Mouse (Mus musculus): ENCODE measurements at regions not wholly inside any gene's neighbourhood (a gene's known extent, or its start where the extent isn't known, plus 50 kb on each side); places are given as distances from the start of the nearest gene placed in this dataset.

DNA sequence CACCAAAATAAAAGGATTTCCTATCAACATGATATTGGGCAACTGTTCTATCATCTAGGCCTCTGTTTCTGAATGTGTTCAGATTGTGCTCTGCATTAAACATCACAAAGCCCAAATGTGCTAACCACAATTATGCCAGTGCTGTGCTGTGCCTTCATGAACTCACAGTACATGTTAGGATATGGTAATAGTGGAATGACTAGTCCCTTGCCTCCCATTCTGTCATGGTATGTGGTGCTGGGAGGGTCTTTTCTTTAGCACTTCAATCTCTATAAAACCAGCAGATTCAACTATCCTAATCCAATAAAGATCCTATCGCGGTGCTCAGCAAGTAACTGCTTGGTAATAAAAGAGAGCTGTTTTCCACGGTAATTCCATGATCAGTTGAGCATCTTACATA, 620.8 kb upstream of the Lmcd1 start:
- no peak overlapping the region for H3K4me3 ChIP-seq (ENCODE audit: insufficient read depth in 1 of 2, low read depth in 1 of 2, low read length in 2 of 2, poor library complexity in 1 of 2, severe bottlenecking in 1 of 2)
- H3K27ac ChIP-seq (ENCODE audit: insufficient read depth, low read depth, low read length, poor library complexity, severe bottlenecking), result no peak overlapping the region
- in situ Hi-C loops (cut with MboI; ENCODE audit: low sequenced_read_pairs in 2 of 2, unreplicated experiment in 2 of 2), result no loop called here
- no peak for DNase-seq (ENCODE audit: low read depth, low spot score)
- H3K9ac ChIP-seq (ENCODE audit: insufficient read depth, low read depth, low read length, poor library complexity, severe bottlenecking), result no peak overlapping the region
- H3K4me1 ChIP-seq (ENCODE audit: control insufficient read depth in 2 of 2, insufficient read depth in 2 of 2, low read length in 2 of 2, poor library complexity in 1 of 2), result no peaks in the 10 kb centered on the region
- no peaks in the 10 kb centered on the region for H3K9me3 ChIP-seq (ENCODE audit: control insufficient read depth, insufficient read depth, low read depth, low read length)
- TF ChIP-seq CHD2 (IDR thresholded peaks at IDR 0.05; ENCODE audit: low read depth, low read length) (no peak), ZC3H11A (IDR thresholded peaks at IDR 0.05; ENCODE audit: borderline replicate concordance, low read depth, low read length) (no peak), MAFK (IDR thresholded peaks at IDR 0.05; ENCODE audit: insufficient read depth, low read depth, low read length) (no peak), ZNF384 (IDR thresholded peaks at IDR 0.05; ENCODE audit: low read depth, low read length) (no peak), HCFC1 (IDR thresholded peaks at IDR 0.05; ENCODE audit: borderline replicate concordance, insufficient read depth, low read length) (no peak)
- H3K36me3 ChIP-seq (ENCODE audit: control insufficient read depth, insufficient read depth, low read length, poor library complexity, severe bottlenecking), result no peaks in the 10 kb centered on the region

DNA sequence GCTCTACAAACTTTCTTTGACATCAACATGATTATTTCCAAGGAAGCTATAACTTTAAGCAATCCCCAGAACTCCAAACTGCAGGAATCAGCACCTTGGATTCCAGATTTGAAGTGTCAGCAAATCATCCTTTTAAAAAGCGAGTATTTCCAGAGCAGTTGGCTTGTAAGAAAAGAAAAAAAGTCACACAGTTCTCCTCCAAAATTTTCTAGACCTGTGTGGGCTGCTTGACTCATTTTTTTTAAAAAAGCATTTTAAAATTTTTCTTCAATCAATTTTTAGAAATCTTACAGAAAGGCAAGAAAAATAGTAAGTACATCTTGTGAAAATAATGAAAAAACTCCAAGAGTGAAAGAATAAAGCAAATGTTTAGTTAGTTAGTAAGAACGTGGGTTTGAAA, 613.6 kb upstream of the Lmcd1 start:
- no peak for DNase-seq (ENCODE audit: low read depth, low spot score)
- H3K4me3 ChIP-seq (ENCODE audit: insufficient read depth in 1 of 2, low read depth in 1 of 2, low read length in 2 of 2, poor library complexity in 1 of 2, severe bottlenecking in 1 of 2), result no peak overlapping the region
- no peaks in the 10 kb centered on the region for H3K4me1 ChIP-seq (ENCODE audit: control insufficient read depth in 2 of 2, insufficient read depth in 2 of 2, low read length in 2 of 2, poor library complexity in 1 of 2)
- in situ Hi-C loops (cut with MboI; ENCODE audit: low sequenced_read_pairs in 2 of 2, unreplicated experiment in 2 of 2), result no loop called here
- no peaks in the 10 kb centered on the region for H3K9me3 ChIP-seq (ENCODE audit: control insufficient read depth, insufficient read depth, low read depth, low read length)
- H3K27ac ChIP-seq (ENCODE audit: insufficient read depth, low read depth, low read length, poor library complexity, severe bottlenecking), result no peak overlapping the region
- no peak overlapping the region for H3K9ac ChIP-seq (ENCODE audit: insufficient read depth, low read depth, low read length, poor library complexity, severe bottlenecking)
- TF ChIP-seq MAFK (IDR thresholded peaks at IDR 0.05; ENCODE audit: insufficient read depth, low read depth, low read length) (no peak), ZC3H11A (IDR thresholded peaks at IDR 0.05; ENCODE audit: borderline replicate concordance, low read depth, low read length) (no peak), CHD2 (IDR thresholded peaks at IDR 0.05; ENCODE audit: low read depth, low read length) (no peak), ZNF384 (IDR thresholded peaks at IDR 0.05; ENCODE audit: low read depth, low read length) (no peak), HCFC1 (IDR thresholded peaks at IDR 0.05; ENCODE audit: borderline replicate concordance, insufficient read depth, low read length) (no peak)
- H3K36me3 ChIP-seq (ENCODE audit: control insufficient read depth, insufficient read depth, low read length, poor library complexity, severe bottlenecking), result no peaks in the 10 kb centered on the region

DNA sequence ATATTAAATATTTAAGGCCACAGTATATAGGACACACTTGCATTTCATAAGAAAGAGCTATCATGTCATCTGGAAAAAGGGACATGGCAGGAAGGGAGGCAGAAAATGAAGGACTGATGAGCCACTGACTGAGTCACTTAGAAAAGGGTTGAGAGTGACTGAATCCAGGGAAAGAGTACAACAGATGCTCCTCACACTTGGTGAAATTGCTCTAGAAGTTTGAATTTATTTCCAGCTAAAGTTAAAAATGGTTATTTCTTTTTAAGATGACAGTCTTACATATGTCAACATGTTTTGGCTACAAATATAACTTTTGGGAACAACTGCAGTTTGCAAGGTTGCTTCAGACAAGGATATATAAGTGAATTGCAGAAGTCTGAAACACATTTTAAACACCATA, 609.0 kb upstream of the Lmcd1 start:
- Histone ChIP-seq H3K27ac (ENCODE audit: insufficient read depth, low read depth, low read length, poor library complexity, severe bottlenecking) (no peak overlapping the region), H3K9ac (ENCODE audit: insufficient read depth, low read depth, low read length, poor library complexity, severe bottlenecking) (no peak overlapping the region), H3K4me3 (ENCODE audit: insufficient read depth in 1 of 2, low read depth in 1 of 2, low read length in 2 of 2, poor library complexity in 1 of 2, severe bottlenecking in 1 of 2) (no peak overlapping the region), H3K9me3 (ENCODE audit: control insufficient read depth, insufficient read depth, low read depth, low read length) (no peaks in the 10 kb centered on the region), H3K36me3 (ENCODE audit: control insufficient read depth, insufficient read depth, low read length, poor library complexity, severe bottlenecking) (no peaks in the 10 kb centered on the region), H3K4me1 (ENCODE audit: control insufficient read depth in 2 of 2, insufficient read depth in 2 of 2, low read length in 2 of 2, poor library complexity in 1 of 2) (no peaks in the 10 kb centered on the region)
- TF ChIP-seq MAFK (IDR thresholded peaks at IDR 0.05; ENCODE audit: insufficient read depth, low read depth, low read length) (no peak), ZC3H11A (IDR thresholded peaks at IDR 0.05; ENCODE audit: borderline replicate concordance, low read depth, low read length) (no peak), CHD2 (IDR thresholded peaks at IDR 0.05; ENCODE audit: low read depth, low read length) (no peak), ZNF384 (IDR thresholded peaks at IDR 0.05; ENCODE audit: low read depth, low read length) (no peak), HCFC1 (IDR thresholded peaks at IDR 0.05; ENCODE audit: borderline replicate concordance, insufficient read depth, low read length) (no peak)
- no peak for DNase-seq (ENCODE audit: low read depth, low spot score)
- in situ Hi-C loops (cut with MboI; ENCODE audit: low sequenced_read_pairs in 2 of 2, unreplicated experiment in 2 of 2), result no loop called here

DNA sequence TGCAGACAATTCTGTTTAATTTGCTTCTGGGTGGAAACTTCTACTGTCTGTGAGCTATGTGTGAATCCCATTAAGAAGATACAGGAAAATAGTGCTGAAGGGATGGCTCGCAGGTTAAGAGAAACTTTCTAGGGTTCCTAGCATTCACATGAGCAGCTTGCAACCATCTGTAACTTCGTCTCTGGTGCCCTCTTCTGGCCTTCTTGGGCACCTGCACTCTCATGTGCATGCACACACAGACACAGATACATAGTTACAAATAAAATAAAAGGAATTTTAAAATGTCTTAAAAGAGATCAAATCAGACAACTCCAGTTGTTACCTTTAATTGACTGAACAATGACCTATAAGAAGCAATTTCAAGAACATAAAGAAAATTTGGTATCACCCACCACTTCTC, 588.6 kb upstream of the Lmcd1 start:
- in situ Hi-C loops (cut with MboI; ENCODE audit: low sequenced_read_pairs in 2 of 2, unreplicated experiment in 2 of 2), result loop anchor here in 1 of 2 experiments (25.0 kb wide), 1 partner anchor 623 kb away; no protein-coding TSS in a partner anchor

DNA sequence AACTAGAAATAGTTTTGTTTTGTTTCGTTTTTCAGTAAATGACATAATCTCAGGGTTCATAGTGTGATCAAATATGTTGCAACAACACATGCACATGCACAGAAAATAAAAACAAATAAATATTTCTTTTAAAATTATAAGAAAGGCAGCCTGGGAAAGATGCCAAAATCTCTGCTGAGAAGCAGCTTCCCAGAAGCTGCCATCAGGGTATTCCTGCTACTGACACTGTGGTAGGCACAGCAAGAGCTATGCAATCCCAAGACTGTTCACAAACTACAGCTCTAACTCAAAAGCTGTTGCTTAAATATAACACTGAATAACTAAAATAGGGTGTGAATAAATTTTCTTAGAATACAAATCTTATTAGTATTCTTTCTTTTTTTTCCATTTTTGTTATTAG, 570.7 kb upstream of the Lmcd1 start:
- Histone ChIP-seq H3K36me3 (ENCODE audit: control insufficient read depth, insufficient read depth, low read length, poor library complexity, severe bottlenecking) (no peaks in the 10 kb centered on the region), H3K4me1 (ENCODE audit: control insufficient read depth in 2 of 2, insufficient read depth in 2 of 2, low read length in 2 of 2, poor library complexity in 1 of 2) (no peaks in the 10 kb centered on the region), H3K9me3 (ENCODE audit: control insufficient read depth, insufficient read depth, low read depth, low read length) (no peaks in the 10 kb centered on the region), H3K27ac (ENCODE audit: insufficient read depth, low read depth, low read length, poor library complexity, severe bottlenecking) (no peak overlapping the region), H3K4me3 (ENCODE audit: insufficient read depth in 1 of 2, low read depth in 1 of 2, low read length in 2 of 2, poor library complexity in 1 of 2, severe bottlenecking in 1 of 2) (no peak overlapping the region), H3K9ac (ENCODE audit: insufficient read depth, low read depth, low read length, poor library complexity, severe bottlenecking) (no peak overlapping the region)
- in situ Hi-C loops (cut with MboI; ENCODE audit: low sequenced_read_pairs in 2 of 2, unreplicated experiment in 2 of 2), result no loop called here
- no peak for TF ChIP-seq CHD2 (IDR thresholded peaks at IDR 0.05; ENCODE audit: low read depth, low read length)
- no peak for TF ChIP-seq HCFC1 (IDR thresholded peaks at IDR 0.05; ENCODE audit: borderline replicate concordance, insufficient read depth, low read length)
- TF ChIP-seq ZC3H11A (IDR thresholded peaks at IDR 0.05; ENCODE audit: borderline replicate concordance, low read depth, low read length), result no peak
- no peak for TF ChIP-seq MAFK (IDR thresholded peaks at IDR 0.05; ENCODE audit: insufficient read depth, low read depth, low read length)
- TF ChIP-seq ZNF384 (IDR thresholded peaks at IDR 0.05; ENCODE audit: low read depth, low read length), result no peak
- DNase-seq (ENCODE audit: low read depth, low spot score), result no peak

More for the DNA sequence above, 588.6 kb upstream of the Lmcd1 start:
- Histone ChIP-seq H3K4me1 (ENCODE audit: control insufficient read depth in 2 of 2, insufficient read depth in 2 of 2, low read length in 2 of 2, poor library complexity in 1 of 2) (no peaks in the 10 kb centered on the region), H3K9ac (ENCODE audit: insufficient read depth, low read depth, low read length, poor library complexity, severe bottlenecking) (no peak overlapping the region), H3K36me3 (ENCODE audit: control insufficient read depth, insufficient read depth, low read length, poor library complexity, severe bottlenecking) (no peaks in the 10 kb centered on the region), H3K4me3 (ENCODE audit: insufficient read depth in 1 of 2, low read depth in 1 of 2, low read length in 2 of 2, poor library complexity in 1 of 2, severe bottlenecking in 1 of 2) (no peak overlapping the region), H3K27ac (ENCODE audit: insufficient read depth, low read depth, low read length, poor library complexity, severe bottlenecking) (no peak overlapping the region), H3K9me3 (ENCODE audit: control insufficient read depth, insufficient read depth, low read depth, low read length) (no peaks in the 10 kb centered on the region)
- peak; percentile 45 for DNase-seq (ENCODE audit: low read depth, low spot score)
- TF ChIP-seq HCFC1 (IDR thresholded peaks at IDR 0.05; ENCODE audit: borderline replicate concordance, insufficient read depth, low read length), result no peak
- peak; percentile 75; the same call in 1 of the 2 replicates for TF ChIP-seq ZC3H11A (IDR thresholded peaks at IDR 0.05; ENCODE audit: borderline replicate concordance, low read depth, low read length)

All from ES-E14 (cell line).